Comparison of ENCODE assay signal across 14 mouse cellular contexts in genomic region chr5:118217410-118217809, GRCm38 (mm10). TPM values are rescaled to one million over a fixed set of nuclear protein-coding genes. Genes with fewer than 3 reads are reported as not detected.
DNase-seq lines count a peak whose midpoint lies in the region; ATAC-seq and TF ChIP-seq lines count a peak whose summit lies in the region.
"Had no signal": no experiment of that assay in that cellular context is flagged by ENCODE, and none has a peak within 500 bp of the region (broad histone marks: within the 10 kb centered on the region; RNA-seq: fewer than 3 reads in every experiment).

No protein-coding gene starts in this region.

- H3K4me2 ChIP-seq in embryonic facial prominence, embryonic 14.5 days (ENCODE audit: low read depth, low read length): no peak overlapping the region
- H3K4me2 ChIP-seq in kidney, embryonic 14.5 days (replicated peaks; ENCODE audit: low read depth, low read length): no peak overlapping the region
- H3K4me2 ChIP-seq: embryonic facial prominence, embryonic 13.5 days; forebrain, embryonic 12.5 days; limb, embryonic 15.5 days had no signal

- no peaks in the 10 kb centered on the region for H3K27me3 ChIP-seq in embryonic facial prominence, embryonic 14.5 days (replicated peaks; ENCODE audit: control insufficient read depth, insufficient read depth, low read length)
- H3K27me3 ChIP-seq in embryonic facial prominence, embryonic 10.5 days (replicated peaks; ENCODE audit: low read depth, poor library complexity, severe bottlenecking): no peaks in the 10 kb centered on the region
- H3K27me3 ChIP-seq in kidney, embryonic 14.5 days (ENCODE audit: control insufficient read depth, insufficient read depth, low read length): no peaks in the 10 kb centered on the region; the same call in 1 of the 2 replicates
- H3K27me3 ChIP-seq: embryonic facial prominence, embryonic 13.5 days; forebrain, embryonic 12.5 days; limb, embryonic 15.5 days had no signal

- 50% methylated on average over 6 of the region's 6 CpGs for WGBS in embryonic facial prominence, embryonic 14.5 days
- 75% methylated on average over 6 of the region's 6 CpGs for WGBS in embryonic facial prominence, embryonic 10.5 days
- 56% methylated on average over 6 of the region's 6 CpGs for WGBS in kidney, embryonic 14.5 days
- 55% methylated on average over 6 of the region's 6 CpGs for WGBS in lung, adult 2 months

- no peak for TF ChIP-seq CTCF in lung, adult 2 months (IDR thresholded peaks at IDR 0.05; ENCODE audit: insufficient read depth, low read length)

- no peak overlapping the region for H3K27ac ChIP-seq in embryonic facial prominence, embryonic 14.5 days (replicated peaks; ENCODE audit: low read depth, low read length)
- no peak overlapping the region for H3K27ac ChIP-seq in embryonic facial prominence, embryonic 10.5 days (replicated peaks)
- H3K27ac ChIP-seq in kidney, embryonic 14.5 days (ENCODE audit: low read depth, low read length): no peak overlapping the region
- H3K27ac ChIP-seq: embryonic facial prominence, embryonic 13.5 days; forebrain, embryonic 12.5 days; limb, embryonic 15.5 days had no signal

- TF ChIP-seq POLR2A in lung, adult 2 months (IDR thresholded peaks at IDR 0.05; ENCODE audit: borderline replicate concordance, extremely low read depth, low read depth, low read length): no peak

- peak; percentile 31 for DNase-seq in embryonic facial prominence, embryonic 14.5 days (ENCODE audit: low spot score)
- no peak for DNase-seq in embryonic facial prominence, embryonic 10.5 days (ENCODE audit: low spot score)
- no peak for DNase-seq in kidney, postnatal 25 days
- peak; percentile 31 to 35 for DNase-seq in heart, postnatal 14 days
- peak; percentile 30 to 45 for DNase-seq in layer of hippocampus, postnatal 10 days (ENCODE audit: low spot score in 2 of 2)
- DNase-seq in lung, adult 2 months: no peak
- no peak for DNase-seq in frontal cortex, postnatal 10 days (ENCODE audit: low spot score in 2 of 2)
- DNase-seq: cerebellum, adult 9-11 months had no signal

- H3K36me3 ChIP-seq in embryonic facial prominence, embryonic 14.5 days (ENCODE audit: control insufficient read depth, insufficient read depth, low read length): 0 out of 2 replicates have a peak, but pooled peaks cover 4% of the 10 kb centered on the region
- peaks cover 24% of the 10 kb centered on the region for H3K36me3 ChIP-seq in embryonic facial prominence, embryonic 10.5 days (replicated peaks)
- no peaks in the 10 kb centered on the region; the same call in 1 of the 2 replicates for H3K36me3 ChIP-seq in kidney, embryonic 14.5 days (ENCODE audit: control insufficient read depth, insufficient read depth, low read length)

- intact Hi-C loops in heart, postnatal 14 days (cut with DNase I): no loop called here

- H3K4me3 ChIP-seq in embryonic facial prominence, embryonic 14.5 days (ENCODE audit: low read depth, low read length): no peak overlapping the region
- H3K4me3 ChIP-seq in embryonic facial prominence, embryonic 10.5 days: no peak overlapping the region
- no peak overlapping the region for H3K4me3 ChIP-seq in kidney, embryonic 14.5 days (ENCODE audit: low read length)
- no peak overlapping the region for H3K4me3 ChIP-seq in lung, adult 2 months (replicated peaks; ENCODE audit: extremely low read depth, low read depth, low read length)
- H3K4me3 ChIP-seq: embryonic facial prominence, embryonic 13.5 days; forebrain, embryonic 12.5 days; limb, embryonic 15.5 days; myocyte had no signal

- peaks cover 5% of the 10 kb centered on the region; the same call in 1 of the 2 replicates for H3K4me1 ChIP-seq in embryonic facial prominence, embryonic 14.5 days (ENCODE audit: control insufficient read depth, insufficient read depth, low read length)
- peaks cover 20% of the 10 kb centered on the region for H3K4me1 ChIP-seq in embryonic facial prominence, embryonic 10.5 days
- H3K4me1 ChIP-seq in kidney, embryonic 14.5 days (ENCODE audit: control insufficient read depth, insufficient read depth, low read length): peaks cover 8% of the 10 kb centered on the region; the same call in 1 of the 2 replicates
- no peaks in the 10 kb centered on the region for H3K4me1 ChIP-seq in lung, adult 2 months (ENCODE audit: control insufficient read depth, insufficient read depth, low read length)

- no peaks in the 10 kb centered on the region for H3K9me3 ChIP-seq in embryonic facial prominence, embryonic 14.5 days (ENCODE audit: control insufficient read depth, low read length)
- H3K9me3 ChIP-seq in embryonic facial prominence, embryonic 10.5 days: no peaks in the 10 kb centered on the region
- H3K9me3 ChIP-seq in kidney, embryonic 14.5 days (ENCODE audit: control insufficient read depth, low read length): no peaks in the 10 kb centered on the region
- H3K9me3 ChIP-seq: embryonic facial prominence, embryonic 13.5 days; forebrain, embryonic 12.5 days; limb, embryonic 15.5 days had no signal

- no peak for ATAC-seq in embryonic facial prominence, embryonic 14.5 days (ENCODE audit: low read depth)
- peak; percentile 50; the same call in 1 of the 2 replicates for ATAC-seq in kidney, embryonic 14.5 days (ENCODE audit: low FRiP score, low TSS enrichment)

- H3K9ac ChIP-seq in embryonic facial prominence, embryonic 14.5 days (ENCODE audit: low read depth, low read length): no peak overlapping the region
- no peak overlapping the region for H3K9ac ChIP-seq in kidney, embryonic 14.5 days (ENCODE audit: low read depth, low read length)
- H3K9ac ChIP-seq: embryonic facial prominence, embryonic 13.5 days; forebrain, embryonic 12.5 days; limb, embryonic 15.5 days had no signal

RNA-seq across cellular contexts. Expression of gene Rnft2, which starts 27.5 kb away (rescaled TPM):
- 2.8 and 3.6 TPM in 2 replicates for polyA plus RNA-seq in embryonic facial prominence, embryonic 14.5 days (2014; fragmentation: Nextera tagmentation; extraction: Ambion mirVana)
- polyA plus RNA-seq in embryonic facial prominence, embryonic 10.5 days (2016; fragmentation: Nextera tagmentation; extraction: Ambion mirVana): 5.4 and 7.0 TPM in 2 replicates
- 3.2 and 4.2 TPM in 2 replicates for polyA plus RNA-seq in kidney, embryonic 14.5 days (2014; fragmentation: Nextera tagmentation; extraction: Ambion mirVana)
- 1 to 10 TPM; 1.0 to 1.8 TPM for total RNA-seq in heart, postnatal 14 days (2021)
- total RNA-seq in layer of hippocampus, postnatal 10 days (2021): 10 to 100 TPM; 85.9 to 91.1 TPM
- 2.5 and 3.3 TPM in 2 replicates for polyA plus RNA-seq in lung, adult 2 months (2012; rRNA removed)
- total RNA-seq: megakaryocyte-erythroid progenitor cell, adult 5-6 weeks had no signal

RNA-seq across cellular contexts. Expression of gene 2410131K14Rik, which starts 27.6 kb away (rescaled TPM):
- 10.1 and 10.7 TPM in 2 replicates for polyA plus RNA-seq in embryonic facial prominence, embryonic 14.5 days (2014; fragmentation: Nextera tagmentation; extraction: Ambion mirVana)
- polyA plus RNA-seq in embryonic facial prominence, embryonic 10.5 days (2016; fragmentation: Nextera tagmentation; extraction: Ambion mirVana): 11.6 and 11.8 TPM in 2 replicates
- 8.4 and 10.9 TPM in 2 replicates for polyA plus RNA-seq in kidney, embryonic 14.5 days (2014; fragmentation: Nextera tagmentation; extraction: Ambion mirVana)
- total RNA-seq in heart, postnatal 14 days (2021): 1 to 10 TPM; 9.2 to 9.3 TPM
- total RNA-seq in layer of hippocampus, postnatal 10 days (2021): 10 to 100 TPM; 18.4 to 19.5 TPM
- polyA plus RNA-seq in lung, adult 2 months (2012; rRNA removed): 5.4 and 7.4 TPM in 2 replicates

RNA-seq across cellular contexts. Expression of gene Hrk, which starts 53.0 kb away (rescaled TPM):
- 0.29 and 0.38 TPM in 2 replicates for polyA plus RNA-seq in embryonic facial prominence, embryonic 14.5 days (2014; fragmentation: Nextera tagmentation; extraction: Ambion mirVana)
- 0.15 and 0.32 TPM in 2 replicates for polyA plus RNA-seq in embryonic facial prominence, embryonic 10.5 days (2016; fragmentation: Nextera tagmentation; extraction: Ambion mirVana)
- 0.03 and 0.04 TPM in 2 replicates for polyA plus RNA-seq in kidney, embryonic 14.5 days (2014; fragmentation: Nextera tagmentation; extraction: Ambion mirVana)
- total RNA-seq in heart, postnatal 14 days (2021): 1 to 10 TPM in 1 of 2 experiments, under 1 TPM in 1; 0.76 to 1.2 TPM
- 10 to 100 TPM; 45.3 to 48.5 TPM for total RNA-seq in layer of hippocampus, postnatal 10 days (2021)
- 0.50 TPM in 1 of 2 replicates, not detected in the other for polyA plus RNA-seq in lung, adult 2 months (2012; rRNA removed)
- total RNA-seq: megakaryocyte-erythroid progenitor cell, adult 5-6 weeks had no signal

Comparison
In these comparisons a context has a peak if more than half of its experiments do, and no peak if none do; other contexts are left out.
1. DNase-seq: peak in embryonic facial prominence, embryonic 14.5 days (single experiment), heart, postnatal 14 days (2 of 2) and layer of hippocampus, postnatal 10 days (2 of 2); none in embryonic facial prominence, embryonic 10.5 days (single experiment), kidney, postnatal 25 days (0 of 2), lung, adult 2 months (single experiment) and frontal cortex, postnatal 10 days (0 of 2).